Mouse (Mus musculus) testis, postnatal 14 days (tissue): ENCODE measurements around the gene Adgra3.

Experiments
- DNase-seq: peaks from one replicate; pipeline ENCODE4 v3.0.0; 2021; ENCODE audit warnings: low spot score

The Adgra3 gene

GRCm38 (mm10) chr5:50031763-50032272 is 27.0 kb downstream of the Adgra3 start:
- no peak for DNase-seq

DNA sequence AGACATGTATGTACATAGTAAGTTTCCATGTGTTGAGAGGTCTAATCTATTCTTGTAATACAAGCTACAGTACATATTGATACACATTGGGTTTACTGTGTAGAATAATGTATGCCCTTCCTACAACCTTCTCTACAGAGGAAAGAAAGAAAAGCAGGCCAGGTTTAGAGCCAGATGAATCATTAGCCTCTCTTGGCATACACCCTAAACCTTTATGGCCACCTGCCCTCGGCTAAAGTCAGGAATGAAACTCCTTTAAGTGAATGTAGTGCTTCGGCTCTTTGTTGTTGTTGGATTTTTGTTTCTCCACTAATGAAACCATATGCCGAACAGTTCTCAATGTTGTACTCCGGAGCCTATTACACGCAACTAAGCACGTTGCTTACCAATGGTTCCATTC is 27.5 kb downstream of the Adgra3 start:
- no peak for DNase-seq

GRCm38 (mm10) chr5:50029662-50030061 is 29.1 kb downstream of the Adgra3 start:
- DNase-seq, result no peak

DNA sequence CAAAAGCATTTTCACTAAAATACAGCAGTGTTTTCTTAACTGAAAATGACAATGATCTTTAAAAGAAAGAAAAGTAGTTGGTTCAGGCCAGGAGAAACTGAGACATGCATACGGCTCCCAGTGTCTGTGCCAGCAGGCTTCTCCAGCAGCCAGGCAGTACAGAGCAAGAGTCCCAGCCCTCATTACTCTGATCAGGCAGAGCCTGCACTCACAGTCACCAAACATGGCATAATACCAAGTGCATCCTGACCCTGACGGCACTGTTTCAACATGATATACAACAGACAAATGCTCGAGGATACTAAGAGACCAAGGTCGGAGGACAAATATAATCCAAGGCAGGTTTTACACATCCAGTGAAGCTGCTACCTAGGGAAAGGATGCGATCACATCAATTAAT is 31.2 kb downstream of the Adgra3 start:
- DNase-seq, result no peak

- DNase-seq, result no peak
Observed at GRCm38 (mm10) chr5:50027001-50027400, 31.8 kb downstream of the Adgra3 start.

GRCm38 (mm10) chr5:50026148-50026547 is 32.7 kb downstream of the Adgra3 start:
- no peak for DNase-seq

- no peak for DNase-seq
Observed at GRCm38 (mm10) chr5:50024097-50024496, 34.7 kb downstream of the Adgra3 start.

- no peak for DNase-seq
Observed at GRCm38 (mm10) chr5:50015987-50016587, 42.7 kb downstream of the Adgra3 start.

- no peak for DNase-seq
Observed at GRCm38 (mm10) chr5:50015147-50015697, 43.6 kb downstream of the Adgra3 start.

- no peak for DNase-seq
Observed at GRCm38 (mm10) chr5:50014658-50015057, 44.1 kb downstream of the Adgra3 start.

- no peak for DNase-seq
Observed at GRCm38 (mm10) chr5:50013965-50014364, 44.8 kb downstream of the Adgra3 start.

GRCm38 (mm10) chr5:50008841-50009240 is 50.0 kb downstream of the Adgra3 start:
- DNase-seq, result no peak

GRCm38 (mm10) chr5:50006915-50007658 is 51.7 kb downstream of the Adgra3 start:
- DNase-seq, result no peak

DNA sequence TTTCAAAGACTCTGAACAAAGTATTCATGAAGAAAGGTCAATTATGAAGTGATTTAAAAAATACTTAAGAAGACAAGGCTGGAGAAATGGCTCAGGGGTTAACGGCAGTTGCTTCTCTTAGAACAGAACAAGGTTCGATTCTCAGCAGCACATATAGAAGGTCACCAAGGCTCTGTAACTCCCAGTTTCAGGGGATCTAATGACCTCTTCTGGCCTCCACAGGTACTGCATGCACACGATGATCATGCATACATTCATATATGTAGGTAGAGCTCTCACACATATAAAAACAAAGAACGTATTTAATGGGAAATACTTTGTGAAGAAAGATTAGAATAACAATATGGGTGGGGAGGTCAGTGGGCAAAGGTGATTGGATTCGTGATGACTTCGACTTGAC is 56.5 kb downstream of the Adgra3 start:
- DNase-seq, result no peak

- no peak for DNase-seq
Observed at GRCm38 (mm10) chr5:49999764-50000163, 59.0 kb downstream of the Adgra3 start.

- no peak for DNase-seq
Observed at GRCm38 (mm10) chr5:49997019-49997418, 61.8 kb downstream of the Adgra3 start.

- no peak for DNase-seq
Observed at GRCm38 (mm10) chr5:49996457-49996856, 62.3 kb downstream of the Adgra3 start.

GRCm38 (mm10) chr5:49990737-49991323 is 68.0 kb downstream of the Adgra3 start:
- DNase-seq, result no peak

DNA sequence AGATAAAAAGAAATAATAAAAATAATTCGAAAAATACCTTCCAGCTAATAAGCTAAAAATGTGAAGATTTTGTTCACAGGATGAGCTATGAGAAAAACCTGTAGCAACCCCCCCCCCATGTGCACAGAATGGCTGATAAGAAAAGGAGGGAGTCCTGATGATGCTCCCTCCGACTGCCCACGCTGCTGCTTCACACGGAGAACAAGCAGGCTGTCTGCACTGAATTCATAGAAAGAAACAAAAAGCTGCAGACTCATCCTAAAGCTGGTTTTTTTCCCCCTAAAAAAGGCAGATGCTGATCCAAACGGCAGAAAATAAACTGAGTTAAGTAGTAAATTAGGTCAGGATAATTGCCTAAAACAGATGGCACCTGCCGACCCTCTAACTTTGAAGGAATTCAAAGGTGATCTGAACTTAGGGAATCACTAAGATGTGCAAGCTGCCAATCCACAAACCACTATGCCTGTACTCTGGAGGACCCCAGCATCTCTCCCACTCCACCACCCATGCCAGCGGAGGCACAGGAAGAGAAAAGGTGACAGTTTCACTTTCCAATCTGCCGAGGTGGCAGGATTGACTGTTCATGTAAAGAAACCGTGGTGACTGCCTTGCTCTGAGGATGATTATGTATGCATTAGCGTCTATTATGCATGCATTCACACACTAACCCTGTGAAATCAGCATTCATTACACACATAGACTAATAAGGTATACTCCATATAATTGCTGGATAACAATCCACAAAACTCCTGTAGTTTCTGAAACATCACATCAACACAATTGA is 70.6 kb downstream of the Adgra3 start:
- no peak for DNase-seq

DNA sequence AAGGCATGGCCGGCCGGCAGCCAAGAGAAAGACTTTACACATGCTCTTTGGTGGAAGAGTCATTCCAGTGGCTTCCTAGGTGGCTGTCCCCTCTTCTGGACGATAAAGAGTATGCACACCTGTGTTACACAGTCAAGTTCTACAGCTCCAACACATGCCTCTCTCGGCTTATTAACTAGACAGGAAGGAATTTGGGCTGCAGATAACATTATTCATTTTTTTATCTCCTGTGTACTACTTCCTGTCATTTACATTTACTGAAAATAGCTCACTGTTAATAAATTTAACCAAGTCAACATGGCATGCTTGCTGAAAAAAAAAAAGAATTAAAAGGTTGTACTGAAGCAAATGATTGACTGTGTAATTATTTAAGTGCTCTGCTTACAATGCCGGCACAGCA is 78.1 kb downstream of the Adgra3 start:
- no peak for DNase-seq

DNA sequence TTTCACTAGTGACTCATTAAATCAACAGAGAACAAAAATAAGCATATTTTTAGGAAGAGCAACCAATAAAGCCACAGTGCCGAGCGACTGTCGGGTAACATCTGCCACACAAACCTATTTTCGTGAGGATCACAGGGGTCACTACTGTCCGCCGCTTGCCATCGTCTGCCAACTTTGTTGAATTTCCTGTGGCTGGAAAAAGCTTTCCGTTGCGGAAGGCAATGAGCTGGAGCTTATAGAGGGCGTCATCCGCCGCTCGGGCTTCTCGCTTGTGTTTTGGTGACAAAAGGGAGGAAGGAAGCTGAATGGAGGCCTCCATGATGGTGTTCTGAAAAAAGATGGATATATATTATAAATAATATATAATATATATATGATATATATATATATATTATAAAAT is 79.6 kb downstream of the Adgra3 start:
- DNase-seq, result no peak

DNA sequence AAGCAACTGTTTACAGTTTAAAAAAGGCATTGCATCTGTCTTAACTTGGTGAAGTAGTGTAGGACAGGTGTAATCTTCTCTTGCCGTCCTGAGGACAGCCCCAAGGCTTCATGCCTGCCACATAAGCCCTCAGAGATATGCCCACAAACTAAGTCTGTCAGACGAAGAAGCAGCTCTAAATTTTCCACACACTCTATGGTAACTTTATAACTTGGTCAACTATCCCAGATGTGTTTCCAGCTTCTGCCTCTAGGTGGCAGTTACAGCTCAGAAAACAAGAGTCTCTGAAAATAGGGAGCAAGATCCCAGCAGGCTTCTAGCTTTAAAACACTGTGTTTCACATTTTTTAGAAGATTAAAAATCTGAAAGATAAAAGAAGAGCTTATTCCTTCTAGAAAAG is 82.8 kb downstream of the Adgra3 start:
- no peak for DNase-seq
